Mouse (Mus musculus): ENCODE measurements around the gene Sdcbp2. TPM values are rescaled to one million over a fixed set of nuclear protein-coding genes. Genes with fewer than 3 reads are reported as not detected.

The Sdcbp2 gene
- 0.67 and 0.96 TPM in 2 replicates for polyA plus RNA-seq (2015; fragmentation: Nextera tagmentation; extraction: Ambion mirVana)

DNA sequence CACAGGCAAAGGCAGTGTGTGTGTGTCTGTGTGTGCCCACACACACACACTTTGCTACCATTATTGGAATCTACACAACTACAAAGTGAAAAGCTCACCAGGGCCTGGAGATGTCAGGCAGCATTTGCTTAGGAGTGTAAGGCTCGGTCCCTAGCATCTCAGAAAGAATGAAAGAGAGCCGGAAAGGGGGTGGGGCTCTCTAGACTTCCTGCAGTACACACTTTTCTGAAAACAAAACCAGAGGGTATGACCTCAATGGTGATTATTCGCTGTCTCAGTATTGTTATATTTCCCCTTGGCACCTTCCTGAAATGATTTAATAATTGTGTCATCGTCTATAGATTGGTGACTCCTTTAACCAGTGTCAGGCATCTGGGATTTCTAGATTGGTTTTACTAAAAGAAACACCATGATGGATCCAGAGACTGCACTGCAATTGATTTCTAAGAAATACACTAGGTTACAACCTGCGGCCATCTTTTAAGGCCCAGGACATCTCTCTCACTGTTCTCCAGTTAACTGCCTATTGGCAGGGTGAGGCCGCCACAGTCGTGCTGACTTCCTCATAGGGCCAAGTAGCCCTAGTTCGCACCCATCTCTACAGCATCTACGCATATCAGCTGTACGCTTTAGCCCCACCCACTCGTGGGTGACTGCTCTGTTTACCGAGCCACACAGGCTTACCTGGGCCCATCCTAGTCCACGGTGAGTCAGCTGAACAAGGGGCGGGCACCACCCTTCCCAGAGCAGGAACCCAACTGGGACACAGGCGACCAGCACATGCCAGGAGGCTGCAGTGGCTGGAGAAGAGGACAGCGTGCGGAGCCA, at the start of gene Sdcbp2:
Gene Sdcbp2, plus strand, starts transcription at position 750 of the 828 bp plus-strand sequence.
- H3K9me3 ChIP-seq, result no peaks in the 10 kb centered on the region
- H3K9ac ChIP-seq, result no peak within 1 kb of the TSS
- H3K36me3 ChIP-seq (replicated peaks), result no peaks in the 10 kb centered on the region
- no peak within 1 kb of the TSS for H3K4me3 ChIP-seq
- H3K4me2 ChIP-seq, result no peak within 1 kb of the TSS
- peaks cover 18% of the 10 kb centered on the region for H3K4me1 ChIP-seq
- WGBS, result 72% methylated on average over 17 of the region's 17 CpGs
- H3K27me3 ChIP-seq (replicated peaks), result no peaks in the 10 kb centered on the region
- ATAC-seq (replicated peaks), result no peak
- H3K27ac ChIP-seq, result no peak within 1 kb of the TSS

DNA sequence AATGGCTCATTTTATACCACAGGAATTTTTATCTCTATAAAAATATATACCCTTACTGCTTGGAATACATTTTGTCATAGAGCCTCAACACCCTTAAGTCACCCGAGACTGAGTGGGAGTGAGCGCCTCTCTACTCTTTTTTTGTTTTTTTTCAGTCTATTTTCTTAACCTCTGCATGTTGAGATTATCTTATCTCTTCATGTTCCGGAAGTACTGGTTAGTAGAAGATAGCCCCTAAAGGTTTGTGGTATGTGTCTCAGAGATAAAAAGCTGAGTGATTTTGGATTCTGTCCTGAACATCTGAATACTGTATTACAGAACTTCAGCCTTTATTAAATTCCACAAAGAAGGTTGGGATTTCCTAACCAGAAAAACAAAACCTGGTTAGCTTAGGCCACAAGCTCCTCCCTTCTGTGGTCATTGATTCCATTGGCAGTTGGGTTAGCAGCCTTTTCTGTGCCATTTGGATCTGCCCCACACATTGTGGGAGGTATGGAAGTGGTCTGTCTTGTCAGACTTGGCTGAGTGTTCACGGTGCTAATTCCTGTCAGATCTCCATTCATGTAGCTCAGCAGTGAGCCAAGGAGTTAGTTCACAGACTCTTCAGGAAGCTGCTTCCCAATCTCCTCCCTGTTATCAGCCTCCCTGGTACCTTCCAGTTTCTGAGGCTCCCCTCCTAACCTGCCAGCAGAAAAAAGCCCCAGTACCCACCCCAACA, 47.9 kb upstream of the Sdcbp2 start:
- Histone ChIP-seq H3K36me3 (replicated peaks) (peaks cover 13% of the 10 kb centered on the region), H3K27me3 (replicated peaks) (no peaks in the 10 kb centered on the region), H3K4me3 (no peak overlapping the region), H3K9me3 (no peaks in the 10 kb centered on the region), H3K4me1 (no peaks in the 10 kb centered on the region), H3K4me2 (no peak overlapping the region), H3K9ac (no peak overlapping the region), H3K27ac (no peak overlapping the region)
- WGBS, result 70% methylated on average over 4 of the region's 4 CpGs
- ATAC-seq (replicated peaks), result no peak

DNA sequence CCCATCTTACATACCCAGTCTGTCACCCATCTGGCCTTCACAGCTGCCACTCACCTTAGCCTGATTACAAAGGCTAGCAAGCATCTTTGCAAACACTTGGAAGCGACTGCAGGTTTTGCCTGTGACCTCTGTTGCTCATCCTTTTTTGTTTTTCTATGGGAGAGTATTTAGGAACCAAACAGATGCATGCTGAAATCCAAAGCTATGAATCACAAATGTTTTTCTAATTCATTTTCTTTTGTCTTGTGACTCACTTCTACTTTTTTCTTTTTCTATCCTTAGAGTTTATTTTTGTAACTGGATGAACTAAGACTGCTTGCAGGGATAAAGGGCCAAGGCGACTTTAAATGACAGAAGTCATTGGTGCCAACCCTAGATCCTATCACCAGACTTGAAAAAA, 46.9 kb upstream of the Sdcbp2 start:
- WGBS, result 81% methylated on average over 2 of the region's 2 CpGs
- ATAC-seq (replicated peaks), result no peak
- no peak overlapping the region for H3K9ac ChIP-seq
- no peaks in the 10 kb centered on the region for H3K27me3 ChIP-seq (replicated peaks)
- no peaks in the 10 kb centered on the region for H3K4me1 ChIP-seq
- H3K36me3 ChIP-seq (replicated peaks), result peaks cover 9% of the 10 kb centered on the region
- no peak overlapping the region for H3K4me2 ChIP-seq
- no peak overlapping the region for H3K4me3 ChIP-seq
- H3K27ac ChIP-seq, result no peak overlapping the region
- no peaks in the 10 kb centered on the region for H3K9me3 ChIP-seq

DNA sequence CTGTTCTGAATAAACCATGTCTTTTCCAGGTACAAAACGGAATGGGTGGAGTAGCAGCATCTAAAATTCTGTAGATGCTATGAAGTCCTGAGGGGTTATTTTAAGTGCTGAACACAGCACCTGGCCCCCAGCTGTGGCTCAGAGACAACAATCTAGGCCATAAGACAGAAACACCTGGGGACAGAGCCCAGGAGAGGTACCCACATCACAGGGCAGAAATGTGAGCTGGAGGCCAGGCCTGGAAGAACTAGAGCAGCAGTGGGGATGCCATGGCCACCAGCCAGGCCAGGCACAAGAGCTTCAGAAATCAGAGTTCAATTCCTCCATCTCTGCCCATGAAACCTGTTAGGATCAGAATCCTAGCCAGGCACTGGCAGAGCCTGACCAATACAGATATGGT, 44.4 kb upstream of the Sdcbp2 start:
- Histone ChIP-seq H3K9me3 (no peaks in the 10 kb centered on the region), H3K27me3 (replicated peaks) (no peaks in the 10 kb centered on the region), H3K27ac (no peak overlapping the region), H3K9ac (no peak overlapping the region), H3K36me3 (replicated peaks) (no peaks in the 10 kb centered on the region), H3K4me3 (no peak overlapping the region), H3K4me2 (no peak overlapping the region), H3K4me1 (no peaks in the 10 kb centered on the region)
- no peak for ATAC-seq (replicated peaks)
- WGBS, result 91% methylated on average over 1 of the region's 1 CpGs

DNA sequence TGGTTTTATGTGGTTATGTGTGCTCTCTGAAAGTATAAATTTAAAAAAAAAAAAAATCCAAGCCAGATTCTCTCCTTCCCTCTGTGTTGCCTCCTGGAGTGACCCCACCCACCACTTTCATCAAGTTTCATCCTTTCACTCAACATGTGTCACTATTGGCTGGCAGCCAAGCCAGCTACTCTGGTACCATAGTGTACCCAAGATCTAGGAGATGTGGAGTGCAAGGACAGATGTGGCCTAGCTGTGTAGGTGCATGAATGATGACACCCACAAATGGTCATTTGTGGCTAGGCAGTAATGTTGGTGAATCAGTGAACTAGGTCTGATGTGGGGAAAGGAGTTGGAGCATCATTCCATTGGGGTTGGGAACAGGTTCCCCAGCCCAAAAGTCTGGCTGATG, 43.3 kb upstream of the Sdcbp2 start:
- Histone ChIP-seq H3K4me1 (no peaks in the 10 kb centered on the region), H3K27ac (no peak overlapping the region), H3K36me3 (replicated peaks) (no peaks in the 10 kb centered on the region), H3K4me2 (no peak overlapping the region), H3K4me3 (no peak overlapping the region), H3K9me3 (no peaks in the 10 kb centered on the region), H3K9ac (no peak overlapping the region), H3K27me3 (replicated peaks) (no peaks in the 10 kb centered on the region)
- ATAC-seq (replicated peaks), result no peak

DNA sequence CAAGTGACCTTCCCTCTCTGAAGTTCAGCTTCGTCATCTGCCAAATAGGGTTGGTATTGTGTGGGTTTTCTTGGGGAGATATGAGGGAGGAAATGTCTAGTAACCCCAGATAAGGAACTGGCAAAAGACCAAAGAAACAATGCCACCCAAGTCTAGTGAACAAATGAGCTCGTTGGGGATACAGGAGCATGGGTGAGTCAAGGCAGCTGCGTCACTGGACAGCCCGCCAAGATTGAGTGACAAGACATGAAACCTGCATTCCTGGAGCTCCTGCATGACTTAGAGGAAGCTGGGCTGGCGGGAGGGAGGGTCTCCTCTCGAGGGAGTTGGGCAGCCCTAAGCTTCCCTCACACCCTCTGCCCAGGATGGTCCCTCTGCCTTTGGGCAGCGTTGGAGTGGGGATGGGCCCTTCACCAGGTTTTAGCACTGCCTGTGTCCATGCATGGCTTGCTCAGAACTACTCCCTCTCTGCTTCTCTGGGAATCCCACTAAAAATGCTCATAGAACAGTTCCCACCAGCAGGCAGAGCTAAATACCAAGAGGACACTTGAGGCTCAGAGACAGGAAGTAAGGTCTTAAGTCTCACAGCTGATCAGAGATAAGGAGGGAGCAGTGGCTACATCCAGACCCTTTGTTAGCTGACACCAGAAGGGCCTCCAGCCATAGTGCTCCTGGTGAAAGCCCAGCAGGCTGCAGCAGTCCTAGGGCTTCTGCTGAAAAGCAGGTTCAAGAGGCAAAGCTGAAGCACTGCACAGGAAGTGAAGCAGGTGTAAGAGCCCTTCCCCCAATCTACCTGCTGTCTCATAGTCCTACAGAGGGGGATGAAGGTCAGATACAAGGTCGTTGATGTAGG, 41.8 kb upstream of the Sdcbp2 start:
- H3K4me3 ChIP-seq, result no peak overlapping the region
- H3K27me3 ChIP-seq (replicated peaks), result no peaks in the 10 kb centered on the region
- no peaks in the 10 kb centered on the region for H3K9me3 ChIP-seq
- H3K27ac ChIP-seq, result no peak overlapping the region
- H3K4me1 ChIP-seq, result no peaks in the 10 kb centered on the region
- no peak overlapping the region for H3K4me2 ChIP-seq
- H3K9ac ChIP-seq, result no peak overlapping the region
- no peaks in the 10 kb centered on the region for H3K36me3 ChIP-seq (replicated peaks)
- no peak for ATAC-seq (replicated peaks)
- WGBS, result 68% methylated on average over 8 of the region's 8 CpGs

DNA sequence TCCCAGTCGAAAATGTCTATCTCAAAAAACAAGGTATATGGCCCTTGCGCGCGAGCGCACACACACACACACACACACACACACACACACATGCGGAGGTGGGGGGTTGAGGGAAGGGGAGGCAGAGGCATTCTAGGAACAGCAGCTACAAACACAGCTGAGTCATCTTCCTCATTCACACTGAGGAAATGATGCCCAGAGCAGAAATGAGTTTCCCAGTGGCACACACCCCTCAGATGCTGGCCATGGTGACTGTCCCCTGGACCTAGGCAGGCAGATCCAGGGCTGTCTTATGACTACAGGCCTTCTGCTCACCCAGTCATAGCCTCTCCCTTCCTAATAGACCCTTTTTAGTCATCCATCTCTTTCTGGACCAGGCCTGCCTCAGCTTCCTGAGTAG, 38.8 kb upstream of the Sdcbp2 start:
- Histone ChIP-seq H3K27ac (no peak overlapping the region), H3K36me3 (replicated peaks) (no peaks in the 10 kb centered on the region), H3K4me2 (no peak overlapping the region), H3K4me3 (no peak overlapping the region), H3K27me3 (replicated peaks) (no peaks in the 10 kb centered on the region), H3K4me1 (no peaks in the 10 kb centered on the region), H3K9ac (no peak overlapping the region), H3K9me3 (no peaks in the 10 kb centered on the region)
- 84% methylated on average over 6 of the region's 6 CpGs for WGBS
- ATAC-seq (replicated peaks), result no peak

DNA sequence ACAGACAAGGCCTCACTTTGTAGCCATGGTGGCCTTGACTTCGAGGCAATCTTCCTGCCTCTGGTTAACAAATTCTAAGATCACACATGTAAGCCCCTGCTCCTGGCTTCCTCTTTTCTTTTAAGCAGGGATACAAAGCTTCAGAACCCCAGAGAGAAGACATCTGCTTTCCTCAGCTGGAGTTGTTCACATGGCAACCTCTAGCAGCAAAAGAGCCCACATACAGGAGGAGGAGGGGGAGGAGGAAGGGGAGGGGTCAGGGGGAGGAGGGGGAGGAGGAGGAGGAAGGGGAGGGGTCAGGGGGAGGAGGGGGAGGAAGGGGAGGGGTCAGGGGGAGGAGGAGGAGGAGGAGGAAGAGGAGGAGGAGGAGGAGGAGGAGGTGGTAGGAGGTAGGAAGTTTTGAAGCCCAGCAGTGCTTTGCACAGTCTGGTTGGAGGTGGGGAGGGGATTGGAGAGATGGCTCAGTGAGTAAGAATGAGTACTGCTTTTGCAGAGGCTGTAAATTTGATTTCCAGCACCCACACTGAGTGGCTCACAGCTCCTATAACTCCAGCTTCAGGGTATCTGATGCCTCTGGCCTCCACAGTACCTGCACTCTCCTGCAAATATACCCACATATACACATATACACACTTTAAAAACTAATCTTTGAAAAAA, 36.3 kb upstream of the Sdcbp2 start:
- no peaks in the 10 kb centered on the region for H3K9me3 ChIP-seq
- H3K9ac ChIP-seq, result no peak overlapping the region
- H3K4me2 ChIP-seq, result no peak overlapping the region
- peak; percentile 49; the same call in 1 of the 2 replicates for ATAC-seq (replicated peaks)
- 8% methylated on average over 1 of the region's 1 CpGs for WGBS
- H3K27me3 ChIP-seq (replicated peaks), result no peaks in the 10 kb centered on the region
- no peak overlapping the region for H3K27ac ChIP-seq
- no peaks in the 10 kb centered on the region for H3K36me3 ChIP-seq (replicated peaks)
- H3K4me3 ChIP-seq, result no peak overlapping the region
- peaks cover under 1% of the 10 kb centered on the region; the same call in 1 of the 2 replicates for H3K4me1 ChIP-seq

DNA sequence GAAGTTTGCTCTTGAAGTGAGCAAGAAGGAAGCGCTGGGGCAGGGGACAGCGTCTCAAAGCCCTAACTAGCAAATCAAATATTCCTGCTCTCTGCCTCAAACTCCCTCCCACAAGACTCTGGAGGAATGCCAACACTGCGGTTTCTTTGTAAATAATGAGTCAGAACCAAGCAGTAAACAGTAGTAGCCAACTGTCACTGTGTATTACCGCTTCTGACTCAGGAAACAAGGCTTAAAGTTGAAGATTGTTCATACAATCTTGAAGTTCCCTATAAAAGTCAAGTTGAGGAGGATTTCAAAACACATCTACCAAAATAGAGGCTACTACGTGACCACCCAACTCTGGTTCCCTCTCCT, 35.8 kb upstream of the Sdcbp2 start:
- Histone ChIP-seq H3K4me2 (no peak overlapping the region), H3K27me3 (replicated peaks) (no peaks in the 10 kb centered on the region), H3K9ac (no peak overlapping the region), H3K4me1 (peaks cover 5% of the 10 kb centered on the region), H3K4me3 (no peak overlapping the region), H3K9me3 (no peaks in the 10 kb centered on the region), H3K36me3 (replicated peaks) (no peaks in the 10 kb centered on the region), H3K27ac (no peak overlapping the region)
- ATAC-seq (replicated peaks), result no peak
- 78% methylated on average over 5 of the region's 5 CpGs for WGBS

DNA sequence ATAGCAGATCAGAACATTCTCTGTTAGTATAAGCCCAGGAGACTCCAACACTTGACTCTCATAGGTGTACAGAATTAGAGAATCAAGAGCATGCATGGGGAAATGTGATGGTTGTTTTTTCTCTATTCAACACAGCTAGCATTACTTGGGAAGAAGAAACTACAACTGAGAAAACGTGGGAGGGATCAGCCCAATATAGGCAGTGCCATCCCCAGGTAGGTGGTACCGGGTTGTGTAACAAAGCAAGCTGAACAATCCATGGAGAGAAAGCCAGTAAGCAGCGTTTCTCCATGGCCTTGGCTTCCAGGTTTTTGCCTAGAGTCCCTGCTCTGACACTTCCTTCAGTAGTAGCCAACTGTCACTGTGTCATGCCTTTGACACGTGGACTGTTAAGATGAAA, 33.8 kb upstream of the Sdcbp2 start:
- Histone ChIP-seq H3K27me3 (replicated peaks) (no peaks in the 10 kb centered on the region), H3K9me3 (no peaks in the 10 kb centered on the region), H3K36me3 (replicated peaks) (no peaks in the 10 kb centered on the region), H3K4me1 (peaks cover 14% of the 10 kb centered on the region), H3K4me2 (no peak overlapping the region), H3K27ac (no peak overlapping the region), H3K4me3 (no peak overlapping the region), H3K9ac (no peak overlapping the region)
- ATAC-seq (replicated peaks), result no peak
- WGBS, result 69% methylated on average over 4 of the region's 4 CpGs

DNA sequence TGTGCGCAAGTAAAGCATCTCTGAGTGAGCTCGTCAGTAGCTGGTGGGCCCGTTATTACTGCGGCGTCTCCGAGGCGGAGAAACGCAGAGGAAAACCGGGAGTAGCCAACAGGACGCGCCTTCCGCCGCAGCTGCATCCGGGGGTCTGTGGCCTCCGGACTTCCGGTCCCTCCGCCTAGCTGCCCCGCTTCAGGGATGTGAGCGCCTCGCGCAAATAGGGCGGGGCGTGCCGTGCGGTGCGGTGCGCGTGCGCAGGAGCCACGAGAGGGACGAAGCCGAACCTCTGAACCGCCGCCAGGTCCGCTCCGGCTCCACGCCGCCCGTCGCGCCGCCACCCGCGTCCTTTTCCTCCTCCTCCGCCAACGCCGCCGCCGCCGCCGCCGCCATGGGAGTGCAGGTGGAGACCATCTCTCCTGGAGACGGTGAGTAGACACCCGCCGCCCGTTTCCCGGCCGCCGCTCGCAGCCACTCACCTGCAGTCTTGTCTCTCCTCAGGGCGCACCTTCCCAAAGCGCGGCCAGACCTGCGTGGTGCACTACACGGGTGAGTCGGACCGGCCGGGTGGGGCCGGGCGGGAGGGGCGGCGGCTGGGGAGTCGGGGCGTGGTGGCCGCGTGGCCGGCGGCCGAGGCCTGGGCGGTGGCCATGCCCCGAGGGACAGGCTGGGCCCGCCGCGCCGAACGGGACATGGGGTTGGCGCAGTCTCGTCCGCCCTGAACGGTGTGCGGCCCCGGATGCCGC, 29.9 kb upstream of the Sdcbp2 start, which contains the start of gene Fkbp1a:
Gene Fkbp1a, plus strand, starts transcription at position 161 of the 740 bp plus-strand sequence.
- Histone ChIP-seq H3K27ac (peak within 1 kb of the TSS; percentile 87), H3K4me2 (peak within 1 kb of the TSS; percentile 62), H3K36me3 (replicated peaks) (peaks cover 12% of the 10 kb centered on the region; the same call in 1 of the 2 replicates), H3K4me3 (peak within 1 kb of the TSS; percentile 70), H3K9ac (peak within 1 kb of the TSS; percentile 70), H3K9me3 (no peaks in the 10 kb centered on the region), H3K27me3 (replicated peaks) (no peaks in the 10 kb centered on the region), H3K4me1 (peaks cover 38% of the 10 kb centered on the region)
- under 1% methylated on average over 77 of the region's 93 CpGs for WGBS
- ATAC-seq (replicated peaks), result peak; percentile 97

Data from midbrain, embryonic 15.5 days (tissue).